Mouse (Mus musculus) mesoderm, embryonic 11.5 days (tissue): Measurements from ENCODE around the gene Muc20.

ENCODE experiments used
- DNase-seq: peaks from one replicate; pipeline ENCODE4 v3.0.0-alpha.2; 2012; ENCODE audit warnings: low read depth, low spot score

Muc20 gene

GRCm38 (mm10) chr16:32796676-32797425 lies 384 bp downstream of the Muc20 start:
- no peak for DNase-seq

DNA sequence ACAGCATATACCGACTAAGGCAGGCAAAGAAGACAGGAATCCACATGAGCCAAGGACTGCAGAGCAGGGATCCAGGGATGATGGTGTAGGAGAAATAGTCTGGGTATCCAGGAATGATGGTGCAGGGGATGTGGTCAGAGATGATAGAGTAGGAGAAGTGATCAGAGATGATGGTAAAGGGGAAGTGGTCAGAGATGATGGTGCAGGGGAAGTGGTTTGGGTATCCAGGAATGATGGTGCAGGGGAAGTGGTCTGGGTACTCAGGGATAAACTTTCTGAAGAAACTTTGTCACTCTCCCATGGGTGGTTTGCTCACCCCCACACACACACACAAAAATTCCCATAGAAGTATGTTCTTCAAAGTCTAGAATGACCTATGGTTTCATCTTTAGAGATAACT lies 2.1 kb downstream of the Muc20 start:
- DNase-seq: no peak

DNA sequence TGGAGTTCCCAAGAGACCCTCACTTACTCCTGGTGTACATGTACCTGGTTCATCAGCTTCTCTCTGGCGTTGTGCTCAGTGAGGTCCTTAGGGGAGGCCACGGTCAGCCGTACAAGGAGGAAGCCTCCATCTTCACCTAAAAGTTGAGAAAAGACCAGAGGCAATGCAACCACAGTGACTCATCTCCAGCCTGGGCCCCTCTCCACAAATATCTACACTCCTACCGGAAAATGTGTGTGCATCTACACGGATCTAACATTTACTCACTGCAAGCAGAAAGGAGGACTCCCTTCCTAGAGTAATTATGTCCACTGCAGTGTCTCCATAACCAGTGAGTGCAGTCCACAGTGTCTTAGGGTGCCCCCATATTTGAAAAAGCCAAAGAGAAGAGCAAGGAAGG lies 7.2 kb downstream of the Muc20 start:
- DNase-seq: no peak

GRCm38 (mm10) chr16:32784840-32785239 lies 12.4 kb downstream of the Muc20 start:
- DNase-seq: peak; percentile 43

GRCm38 (mm10) chr16:32783324-32784062 lies 13.7 kb downstream of the Muc20 start:
- no peak for DNase-seq

DNA sequence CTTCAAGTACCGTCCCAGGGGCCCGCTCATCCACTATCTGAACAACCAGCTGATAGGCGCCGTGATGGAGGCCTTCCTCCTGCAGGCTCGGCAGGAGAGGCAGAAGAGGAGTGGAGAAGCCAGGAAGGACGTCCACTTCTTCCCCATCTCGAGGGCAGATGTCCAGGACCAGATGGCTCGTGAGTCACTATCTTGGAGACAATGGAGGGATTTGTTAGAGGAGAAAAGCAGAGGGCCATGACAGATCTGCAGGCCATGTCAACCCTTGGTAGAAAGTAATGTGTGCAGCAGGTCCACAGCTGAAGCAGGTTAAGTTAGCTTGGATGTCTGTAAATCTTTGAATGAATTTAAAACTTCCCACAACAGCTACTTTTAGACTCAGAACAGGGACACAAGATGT lies 18.3 kb downstream of the Muc20 start:
- DNase-seq: no peak

- DNase-seq: no peak
These were observed 20.6 kb downstream of the Muc20 start for GRCm38 (mm10) chr16:32776676-32777075.

- no peak for DNase-seq
These were observed 30.3 kb downstream of the Muc20 start for GRCm38 (mm10) chr16:32766904-32767303.

DNA sequence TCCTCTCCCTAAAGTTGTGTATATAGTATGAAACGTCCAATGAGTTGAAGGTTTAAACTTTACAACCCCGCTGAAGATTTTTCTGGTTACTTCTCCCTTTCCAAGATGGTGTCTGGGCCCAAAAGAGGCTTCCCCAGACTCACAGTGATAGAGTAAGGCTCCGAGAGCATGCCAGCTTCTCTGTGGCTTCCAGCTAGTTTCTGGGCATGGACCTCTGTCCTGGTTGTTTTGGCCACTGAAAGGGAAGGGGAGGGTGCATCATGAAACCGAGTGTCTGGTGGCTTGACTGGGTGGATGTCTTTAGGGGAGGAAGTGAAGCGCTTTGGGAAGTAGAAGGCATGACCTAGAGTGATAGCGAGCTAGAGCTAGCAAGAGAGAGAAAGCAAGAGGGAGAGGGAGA lies 32.3 kb downstream of the Muc20 start:
- DNase-seq: no peak

GRCm38 (mm10) chr16:32764550-32764949 lies 32.7 kb downstream of the Muc20 start:
- DNase-seq: no peak

- DNase-seq: no peak
These were observed 46.8 kb downstream of the Muc20 start for GRCm38 (mm10) chr16:32750242-32751127.

GRCm38 (mm10) chr16:32745852-32746251 lies 51.4 kb downstream of the Muc20 start:
- no peak for DNase-seq

DNA sequence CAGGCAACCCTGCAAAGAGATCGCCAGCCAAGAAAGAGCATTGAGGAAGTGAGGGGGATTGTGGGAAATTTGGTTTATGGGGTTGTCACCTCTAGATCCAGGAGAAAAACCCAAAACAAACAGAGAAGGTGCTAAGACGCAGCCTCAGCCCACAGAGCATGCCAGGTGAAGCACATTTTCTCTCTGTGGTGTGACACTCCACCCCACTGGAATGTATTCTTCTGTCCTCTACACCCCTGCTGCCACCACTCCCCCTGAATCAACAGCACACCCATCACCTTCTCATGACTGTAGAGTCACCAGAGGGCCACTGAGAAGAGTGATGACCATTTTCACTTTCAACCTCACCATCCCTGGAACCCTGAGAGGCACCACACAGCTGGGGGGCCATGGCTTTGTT lies 54.5 kb downstream of the Muc20 start:
- no peak for DNase-seq

DNA sequence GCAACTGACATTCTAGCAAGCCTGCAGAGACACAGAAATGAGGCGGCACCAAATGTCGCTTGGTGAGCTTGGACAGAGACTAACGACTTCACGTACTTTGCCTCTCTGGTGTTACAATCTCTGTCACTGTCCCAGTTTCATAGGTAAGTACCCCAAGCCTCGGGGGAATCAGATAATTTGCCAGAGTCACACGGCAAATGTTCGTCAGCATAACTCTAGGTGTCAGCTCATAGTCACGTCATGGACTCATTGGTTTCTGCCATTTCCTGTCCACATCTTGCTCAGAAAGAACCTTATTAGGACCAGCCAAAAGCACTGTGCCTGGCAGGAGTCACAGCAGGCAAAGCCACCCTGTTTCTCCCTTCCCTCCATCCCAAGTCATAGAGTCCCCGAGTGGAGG lies 55.9 kb downstream of the Muc20 start:
- no peak for DNase-seq

- no peak for DNase-seq
These were observed 57.1 kb downstream of the Muc20 start for GRCm38 (mm10) chr16:32740003-32740663.

DNA sequence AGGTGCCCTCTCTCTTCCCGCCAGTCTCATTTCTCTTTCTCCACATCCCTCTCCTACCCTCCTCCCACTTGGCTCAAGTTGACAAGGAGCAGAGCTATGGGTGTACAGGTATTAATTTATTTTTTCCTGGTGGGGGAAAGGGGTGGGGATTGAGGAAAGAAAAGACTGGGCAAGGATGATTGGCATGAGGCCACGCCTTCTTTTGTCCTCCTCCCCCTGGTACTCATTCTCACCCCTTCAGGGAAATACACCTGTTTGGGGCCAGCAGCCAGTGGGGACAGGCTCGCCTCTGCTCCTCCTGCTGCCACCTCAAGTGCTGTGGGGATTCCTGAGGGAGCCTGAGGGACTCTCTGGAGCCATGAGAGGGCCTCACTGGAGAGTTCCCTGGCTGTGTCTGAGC lies 61.2 kb downstream of the Muc20 start:
- DNase-seq: no peak

DNA sequence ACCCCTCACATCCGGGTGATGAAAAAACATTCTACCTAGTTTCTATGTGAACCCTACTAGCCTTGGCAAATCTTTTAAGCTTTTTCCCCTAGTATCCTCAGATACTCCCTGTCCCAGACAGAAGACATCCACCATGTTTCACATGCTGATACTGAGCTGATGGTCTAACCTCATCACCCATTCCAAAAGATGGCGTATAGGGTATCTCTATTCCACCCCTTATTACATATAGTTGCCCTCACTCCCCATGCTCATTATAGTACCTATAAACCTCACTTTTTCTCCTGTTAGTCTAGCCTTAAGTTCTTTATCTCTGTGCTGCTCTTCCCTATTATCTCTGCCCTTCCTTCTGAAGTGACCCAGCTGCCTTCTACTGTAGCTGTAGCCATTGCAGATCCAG lies 61.6 kb downstream of the Muc20 start, which contains the start of gene Muc4:
TSS of gene Muc4 (plus strand) at position 301 of the 400 bp plus-strand sequence.
- DNase-seq: no peak

DNA sequence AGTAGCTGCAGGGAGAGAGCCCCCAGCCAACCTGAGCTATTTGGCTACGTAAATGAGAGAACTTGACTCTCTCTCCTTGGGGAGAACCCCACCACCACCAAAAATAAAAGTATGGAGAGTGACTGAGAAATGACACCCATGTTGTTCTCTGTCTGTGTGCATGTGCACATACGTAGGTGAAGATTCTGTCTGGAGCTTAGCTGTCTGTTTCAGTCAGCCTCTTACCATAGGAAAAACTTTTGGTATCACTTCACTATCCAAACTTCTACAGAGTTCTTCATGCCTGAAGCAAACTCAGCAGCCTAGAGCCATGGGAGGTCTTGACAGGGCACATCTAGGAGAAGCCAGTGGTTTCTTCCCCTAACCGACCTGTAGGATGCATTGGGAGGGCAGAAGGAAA lies 64.0 kb downstream of the Muc20 start:
- no peak for DNase-seq

DNA sequence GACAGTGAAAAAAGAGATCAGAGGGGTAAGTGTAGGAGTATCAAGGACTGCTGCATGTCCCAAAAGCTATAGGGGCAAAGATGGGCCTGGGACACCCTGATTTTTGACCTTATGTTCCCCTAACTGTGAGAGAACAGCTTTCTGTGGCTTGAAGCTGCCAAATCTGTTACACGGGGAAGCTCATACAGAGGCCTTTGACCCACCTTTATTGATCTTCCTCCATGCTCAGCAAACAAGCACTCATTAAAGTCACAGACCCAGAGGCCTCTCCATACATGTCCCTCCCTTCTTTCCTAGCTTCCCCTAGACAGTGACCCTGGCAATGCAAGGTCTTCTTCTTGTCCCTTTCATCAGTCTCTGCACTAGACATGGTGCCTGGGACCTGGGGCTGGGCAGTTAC lies 68.5 kb downstream of the Muc20 start:
- no peak for DNase-seq

DNA sequence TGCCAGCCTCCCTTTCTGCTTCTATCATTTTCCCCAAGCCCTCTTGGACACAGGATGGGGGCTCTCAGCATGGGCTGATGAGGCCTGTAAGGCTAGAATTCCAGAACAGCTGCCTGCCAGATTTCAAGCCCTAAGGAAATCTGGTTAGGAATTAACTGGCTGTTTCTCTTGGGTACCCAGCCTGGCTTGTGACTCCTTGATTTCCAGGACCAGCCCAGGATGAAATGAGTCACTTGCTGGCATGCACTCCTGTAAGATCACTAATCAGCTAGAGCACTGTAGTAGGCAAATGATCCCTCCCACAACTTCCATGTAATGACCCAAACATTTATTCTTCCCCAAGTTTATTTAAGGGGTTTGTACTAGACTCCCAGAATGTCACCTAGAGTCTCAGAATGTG lies 69.0 kb downstream of the Muc20 start:
- DNase-seq: no peak
